Mouse (Mus musculus) retina, postnatal 7 days (tissue): ENCODE measurements around the gene Adamtsl4.

Source experiments
- DNase-seq: peaks from one replicate; pipeline ENCODE4 v3.0.0-alpha.2; 2012; ENCODE audit warnings: low read depth, low spot score

Adamtsl4 gene

DNA sequence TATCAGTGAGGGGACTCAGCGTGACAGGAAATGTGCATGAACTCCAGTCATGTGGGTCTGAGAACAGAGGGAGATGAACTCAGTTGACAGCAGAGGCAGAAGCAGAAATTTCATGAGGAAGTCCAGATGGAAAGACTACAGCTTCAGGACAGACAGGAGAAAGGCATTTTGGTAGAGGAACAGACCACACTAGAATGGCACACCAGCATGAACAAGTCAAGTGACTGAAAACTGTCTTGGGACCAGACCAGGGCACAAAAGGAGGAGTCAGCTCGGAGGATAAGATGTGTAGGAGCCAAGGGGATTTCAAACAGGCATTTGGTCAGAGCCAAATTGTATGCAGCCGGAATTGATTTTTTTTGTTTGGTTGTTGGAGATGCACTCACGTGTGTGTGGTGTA is 52.1 kb downstream of the Adamtsl4 start:
- no peak for DNase-seq

DNA sequence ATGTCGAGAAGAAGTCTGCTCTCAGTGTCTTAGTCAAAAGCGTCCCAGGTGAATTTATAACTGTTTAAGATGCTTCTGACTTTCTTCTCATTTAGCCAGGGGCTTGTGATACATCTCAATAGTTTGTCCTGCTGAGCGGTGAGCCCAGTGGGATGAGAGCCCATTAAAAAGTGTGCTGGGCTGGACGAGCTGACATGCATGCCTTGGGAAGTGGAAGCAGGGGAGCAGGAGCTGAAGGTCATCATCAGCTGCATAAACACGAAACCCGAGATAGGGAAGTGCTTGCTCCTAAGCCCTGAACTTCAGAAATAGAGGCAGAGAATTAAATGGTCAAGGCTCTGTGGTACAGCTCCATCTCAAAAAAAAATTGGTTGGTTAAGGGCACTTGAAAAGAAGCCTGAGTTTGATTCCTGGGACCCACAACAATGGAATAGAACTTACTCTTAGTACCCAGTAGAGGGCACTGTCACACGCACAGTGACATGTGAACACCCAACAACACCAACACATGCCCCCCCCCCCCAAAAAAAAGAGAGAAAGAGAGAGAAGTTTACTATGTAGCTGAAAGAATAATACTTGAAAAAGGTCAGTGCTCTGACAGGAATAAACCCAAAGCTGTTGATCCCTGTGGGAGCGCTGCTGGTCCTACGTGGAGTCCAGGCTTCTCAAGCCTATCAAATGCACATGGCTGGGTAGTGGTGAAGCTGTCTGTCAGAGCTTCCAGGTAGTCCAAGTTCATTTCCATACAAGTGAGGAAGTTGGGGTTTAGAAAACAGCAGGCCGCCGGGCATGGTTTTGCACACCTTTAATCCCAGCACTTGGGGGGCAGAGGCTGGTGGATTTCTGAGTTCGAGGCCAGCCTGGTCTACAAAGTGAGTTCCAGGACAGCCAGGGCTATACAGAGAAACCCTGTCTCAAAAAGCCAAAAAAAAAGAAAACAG is 54.8 kb downstream of the Adamtsl4 start:
- DNase-seq: no peak

- DNase-seq: no peak
These were observed 56.4 kb downstream of the Adamtsl4 start for GRCm38 (mm10) chr3:95631304-95631703.

- DNase-seq: no peak
These were observed 56.9 kb downstream of the Adamtsl4 start for GRCm38 (mm10) chr3:95630856-95631255.

DNA sequence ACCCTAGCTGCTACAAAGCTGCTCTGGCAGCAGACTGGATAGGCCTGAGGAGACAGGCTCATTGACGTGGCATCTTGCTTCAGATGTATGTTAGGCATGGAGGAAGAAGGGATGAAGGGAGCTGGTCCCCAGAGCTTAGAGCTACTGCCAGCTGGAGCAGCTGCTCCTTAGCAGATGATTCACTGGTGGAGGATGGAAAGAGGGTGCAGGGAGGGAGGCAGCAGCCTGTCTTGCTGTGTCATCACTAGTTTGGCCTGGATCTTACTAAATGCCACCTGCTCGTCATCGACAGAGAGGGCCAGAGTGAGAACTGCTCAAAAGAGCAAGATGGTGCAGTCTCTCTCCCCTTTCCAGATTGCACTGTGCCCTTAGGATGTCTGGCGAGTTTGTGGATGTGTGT is 58.0 kb downstream of the Adamtsl4 start:
- no peak for DNase-seq

- DNase-seq: no peak
These were observed 60.0 kb downstream of the Adamtsl4 start for GRCm38 (mm10) chr3:95627763-95628162.
